ENCODE assay signal across 23 mouse cellular contexts in the genomic region with DNA sequence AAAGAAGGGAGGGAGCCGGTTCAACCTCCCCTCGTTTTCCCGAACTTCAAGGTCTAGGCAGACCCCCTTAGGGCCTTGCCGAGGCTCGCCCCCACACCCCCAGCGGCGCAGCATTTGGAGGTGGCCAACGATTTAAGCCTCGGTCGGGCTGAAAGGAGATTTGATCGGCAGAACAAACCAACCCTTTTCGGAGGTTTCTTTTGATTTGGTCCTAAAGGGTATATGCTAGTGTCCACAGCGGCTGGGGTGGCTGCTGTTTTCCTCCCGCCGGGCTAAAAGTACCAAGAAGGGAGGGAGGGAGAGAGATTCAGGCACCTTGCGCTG. TPM values are rescaled to one million over a fixed set of nuclear protein-coding genes. Genes with fewer than 3 reads are reported as not detected.
DNase-seq lines count a peak whose midpoint lies in the region; ATAC-seq and TF ChIP-seq lines count a peak whose summit lies in the region.
"Had no signal": no experiment of that assay in that cellular context is flagged by ENCODE, and none has a peak within 500 bp of the region (broad histone marks: within the 10 kb centered on the region; RNA-seq: fewer than 3 reads in every experiment).

No protein-coding gene starts in this region.

- H3K27ac ChIP-seq in heart, embryonic 10.5 days: no peak overlapping the region
- no peak overlapping the region for H3K27ac ChIP-seq in heart, adult 2 months
- no peak overlapping the region for H3K27ac ChIP-seq in lung, embryonic 15.5 days
- H3K27ac ChIP-seq in lung, postnatal 0 days (ENCODE audit: low read length): no peak overlapping the region
- no peak overlapping the region for H3K27ac ChIP-seq in intestine, postnatal 0 days (ENCODE audit: low read depth, low read length)
- H3K27ac ChIP-seq in neural tube, embryonic 12.5 days: no peak overlapping the region
- H3K27ac ChIP-seq: forebrain, embryonic 13.5 days; heart, embryonic 15.5 days; hindbrain, embryonic 14.5 days had no signal

- no peak overlapping the region for H3K4me2 ChIP-seq in lung, embryonic 15.5 days
- no peak overlapping the region for H3K4me2 ChIP-seq in lung, postnatal 0 days (replicated peaks; ENCODE audit: low read depth, low read length)
- peak overlapping the region; percentile 22; the same call in 1 of the 2 replicates for H3K4me2 ChIP-seq in intestine, postnatal 0 days (replicated peaks; ENCODE audit: low read depth)
- H3K4me2 ChIP-seq in neural tube, embryonic 12.5 days (replicated peaks): peak overlapping the region; percentile 50
- H3K4me2 ChIP-seq: forebrain, embryonic 13.5 days; heart, embryonic 15.5 days; hindbrain, embryonic 14.5 days had no signal

- intact Hi-C loops in heart, adult 2 months (cut with DNase I): no loop called here

- no peak for DNase-seq in heart, embryonic 10.5 days (ENCODE audit: low spot score)
- DNase-seq in heart, adult 2 months: no peak
- no peak for DNase-seq in lung, postnatal 0 days (ENCODE audit: low spot score)
- DNase-seq in adrenal gland, postnatal 14 days: no peak
- DNase-seq in MN1 (ENCODE audit: low spot score): no peak
- DNase-seq: cerebellum, adult 11-12 months; gastrocnemius, postnatal 36 days; midbrain, embryonic 14.5 days; right cerebral cortex, adult 18-20 months; spleen, adult 18-20 months; thymus, postnatal 25 days had no signal

- no peak for TF ChIP-seq POLR2A in heart, adult 2 months (IDR thresholded peaks at IDR 0.05; ENCODE audit: insufficient read depth, low read depth, low read length)

- no peaks in the 10 kb centered on the region for H3K36me3 ChIP-seq in heart, embryonic 10.5 days
- H3K36me3 ChIP-seq in heart, adult 2 months (ENCODE audit: control insufficient read depth, insufficient read depth, low read length): no peaks in the 10 kb centered on the region
- no peaks in the 10 kb centered on the region for H3K36me3 ChIP-seq in lung, embryonic 15.5 days
- H3K36me3 ChIP-seq in lung, postnatal 0 days (ENCODE audit: insufficient read depth, low read length): no peaks in the 10 kb centered on the region
- H3K36me3 ChIP-seq in intestine, postnatal 0 days (ENCODE audit: control insufficient read depth, insufficient read depth): no peaks in the 10 kb centered on the region
- H3K36me3 ChIP-seq in neural tube, embryonic 12.5 days: no peaks in the 10 kb centered on the region
- H3K36me3 ChIP-seq: heart, embryonic 15.5 days had no signal

- TF ChIP-seq EP300 in heart, adult 2 months (IDR thresholded peaks at IDR 0.05; ENCODE audit: insufficient read depth, low read depth, low read length): no peak
- TF ChIP-seq EP300 in lung, postnatal 0 days (IDR thresholded peaks at IDR 0.05): no peak

- H3K79me2 ChIP-seq in heart, adult 2 months (replicated peaks; ENCODE audit: control insufficient read depth, insufficient read depth, low read length): no peaks in the 10 kb centered on the region

- peak overlapping the region; percentile 24; the same call in 1 of the 2 replicates for H3K4me3 ChIP-seq in heart, embryonic 10.5 days
- no peak overlapping the region for H3K4me3 ChIP-seq in heart, adult 2 months
- 0 out of 2 replicates have a peak overlapping the region, but pooled peaks have one; percentile 4 for H3K4me3 ChIP-seq in lung, embryonic 15.5 days
- no peak overlapping the region for H3K4me3 ChIP-seq in lung, postnatal 0 days (ENCODE audit: low read depth, low read length)
- H3K4me3 ChIP-seq in intestine, postnatal 0 days (ENCODE audit: low read depth, low read length): no peak overlapping the region
- peak overlapping the region; percentile 18 for H3K4me3 ChIP-seq in neural tube, embryonic 12.5 days
- H3K4me3 ChIP-seq: forebrain, embryonic 13.5 days; heart, embryonic 15.5 days had no signal

- TF ChIP-seq CTCF in heart, adult 2 months (IDR thresholded peaks at IDR 0.05): no peak
- TF ChIP-seq CTCF in lung, postnatal 0 days (IDR thresholded peaks at IDR 0.05): no peak
- TF ChIP-seq CTCF in intestine, postnatal 0 days (IDR thresholded peaks at IDR 0.05; ENCODE audit: low read depth): no peak

- no peak overlapping the region for H3K9ac ChIP-seq in heart, adult 2 months (ENCODE audit: low read depth, low read length)
- H3K9ac ChIP-seq in lung, embryonic 15.5 days: no peak overlapping the region
- no peak overlapping the region for H3K9ac ChIP-seq in lung, postnatal 0 days (replicated peaks; ENCODE audit: low read depth)
- H3K9ac ChIP-seq in intestine, postnatal 0 days (ENCODE audit: low read depth, low read length): no peak overlapping the region
- H3K9ac ChIP-seq in neural tube, embryonic 12.5 days: peak overlapping the region; percentile 43
- H3K9ac ChIP-seq: forebrain, embryonic 13.5 days; heart, embryonic 15.5 days; hindbrain, embryonic 14.5 days had no signal

- no peaks in the 10 kb centered on the region for H3K9me3 ChIP-seq in heart, embryonic 10.5 days
- no peaks in the 10 kb centered on the region for H3K9me3 ChIP-seq in lung, embryonic 15.5 days
- no peaks in the 10 kb centered on the region for H3K9me3 ChIP-seq in lung, postnatal 0 days (ENCODE audit: low read length)
- H3K9me3 ChIP-seq in intestine, postnatal 0 days (ENCODE audit: control insufficient read depth): no peaks in the 10 kb centered on the region
- H3K9me3 ChIP-seq in neural tube, embryonic 12.5 days: no peaks in the 10 kb centered on the region
- H3K9me3 ChIP-seq: forebrain, embryonic 13.5 days; heart, embryonic 15.5 days had no signal

- peaks cover 100% of the 10 kb centered on the region for H3K27me3 ChIP-seq in heart, embryonic 10.5 days (ENCODE audit: insufficient read depth, poor library complexity, severe bottlenecking)
- peaks cover 49% of the 10 kb centered on the region for H3K27me3 ChIP-seq in heart, adult 2 months (ENCODE audit: control insufficient read depth, insufficient read depth, low read length)
- H3K27me3 ChIP-seq in lung, embryonic 15.5 days: peaks cover 99% of the 10 kb centered on the region
- H3K27me3 ChIP-seq in lung, postnatal 0 days (replicated peaks; ENCODE audit: insufficient read depth, low read length): peaks cover 92% of the 10 kb centered on the region
- H3K27me3 ChIP-seq in intestine, postnatal 0 days (replicated peaks; ENCODE audit: control insufficient read depth, insufficient read depth, low read length): peaks cover 98% of the 10 kb centered on the region
- peaks cover 92% of the 10 kb centered on the region for H3K27me3 ChIP-seq in neural tube, embryonic 12.5 days (replicated peaks)

- WGBS in heart, embryonic 10.5 days: under 1% methylated on average over 16 of the region's 16 CpGs
- WGBS in heart, adult 2 months: 4% methylated on average over 16 of the region's 16 CpGs
- 1% methylated on average over 16 of the region's 16 CpGs for WGBS in lung, embryonic 15.5 days
- WGBS in lung, postnatal 0 days: 2% methylated on average over 16 of the region's 16 CpGs
- under 1% methylated on average over 16 of the region's 16 CpGs for whole genome bisulfite sequencing in intestine, postnatal 0 days
- under 1% methylated on average over 16 of the region's 16 CpGs for WGBS in neural tube, embryonic 12.5 days

- peaks cover 26% of the 10 kb centered on the region for H3K4me1 ChIP-seq in heart, embryonic 10.5 days
- no peaks in the 10 kb centered on the region for H3K4me1 ChIP-seq in heart, adult 2 months (ENCODE audit: control insufficient read depth, insufficient read depth, low read length)
- H3K4me1 ChIP-seq in lung, embryonic 15.5 days: peaks cover 18% of the 10 kb centered on the region
- no peaks in the 10 kb centered on the region for H3K4me1 ChIP-seq in lung, postnatal 0 days (ENCODE audit: insufficient read depth, low read depth, low read length)
- H3K4me1 ChIP-seq in intestine, postnatal 0 days (replicated peaks; ENCODE audit: control insufficient read depth, insufficient read depth, low read length): no peaks in the 10 kb centered on the region
- H3K4me1 ChIP-seq in neural tube, embryonic 12.5 days: no peaks in the 10 kb centered on the region; the same call in 1 of the 2 replicates

- no peak for ATAC-seq in lung, embryonic 15.5 days (ENCODE audit: borderline replicate concordance, extremely low read depth, low FRiP score, low TSS enrichment)
- ATAC-seq in lung, postnatal 0 days: no peak
- no peak for ATAC-seq in intestine, postnatal 0 days
- ATAC-seq in neural tube, embryonic 12.5 days (ENCODE audit: low FRiP score, low read depth): no peak
- ATAC-seq: forebrain, embryonic 13.5 days had no signal

RNA-seq across cellular contexts. Expression of a gene that starts 3.8 kb away (rescaled TPM):
- polyA plus RNA-seq in heart, embryonic 10.5 days (2016; fragmentation: Nextera tagmentation; extraction: Ambion mirVana): 0.06 and 1.7 TPM in 2 replicates
- total RNA-seq in heart, adult 2 months (2021): not detected
- polyA plus RNA-seq in heart, adult 2 months (2012; rRNA removed): not detected in 2 replicates
- polyA plus RNA-seq in lung, embryonic 15.5 days (2015; fragmentation: Nextera tagmentation; extraction: Ambion mirVana): not detected in 2 replicates
- polyA plus RNA-seq in lung, postnatal 0 days (2015; fragmentation: Nextera tagmentation; extraction: Ambion mirVana): not detected in 2 replicates
- 1.1 TPM in 1 of 2 replicates, not detected in the other for polyA plus RNA-seq in intestine, postnatal 0 days (2015; fragmentation: Nextera tagmentation; extraction: Ambion mirVana)
- polyA plus RNA-seq in neural tube, embryonic 12.5 days (2016; fragmentation: Nextera tagmentation; extraction: Ambion mirVana): 10.8 and 13.4 TPM in 2 replicates
- not detected in 2 replicates for total RNA-seq in adrenal gland, postnatal 14 days (2021)
- total RNA-seq: common myeloid progenitor, adult 5-6 weeks; layer of hippocampus, postnatal 25 days; liver, adult 2 months; MEL had no signal
- polyA plus RNA-seq: embryonic facial prominence, embryonic 14.5 days; heart, embryonic 15.5 days; hindbrain, embryonic 14.5 days; liver, adult 2 months; midbrain, embryonic 14.5 days; stomach, embryonic 16.5 days had no signal

RNA-seq across cellular contexts. Expression of a gene that starts 8.7 kb away (rescaled TPM):
- 0.30 and 3.6 TPM in 2 replicates for polyA plus RNA-seq in heart, embryonic 10.5 days (2016; fragmentation: Nextera tagmentation; extraction: Ambion mirVana)
- total RNA-seq in heart, adult 2 months (2021): not detected
- polyA plus RNA-seq in heart, adult 2 months (2012; rRNA removed): not detected in 2 replicates
- 0.17 TPM in 1 of 2 replicates, not detected in the other for polyA plus RNA-seq in lung, embryonic 15.5 days (2015; fragmentation: Nextera tagmentation; extraction: Ambion mirVana)
- polyA plus RNA-seq in lung, postnatal 0 days (2015; fragmentation: Nextera tagmentation; extraction: Ambion mirVana): not detected in 2 replicates
- polyA plus RNA-seq in intestine, postnatal 0 days (2015; fragmentation: Nextera tagmentation; extraction: Ambion mirVana): 0.17 and 7.8 TPM in 2 replicates
- 108 and 119 TPM in 2 replicates for polyA plus RNA-seq in neural tube, embryonic 12.5 days (2016; fragmentation: Nextera tagmentation; extraction: Ambion mirVana)
- 0.15 and 0.68 TPM in 2 replicates for total RNA-seq in adrenal gland, postnatal 14 days (2021)
- total RNA-seq: layer of hippocampus, postnatal 25 days; liver, adult 2 months; MEL had no signal
- polyA plus RNA-seq: embryonic facial prominence, embryonic 14.5 days; liver, adult 2 months; midbrain, embryonic 14.5 days had no signal

RNA-seq across cellular contexts. Expression of a gene that starts 11.3 kb away (rescaled TPM):
- polyA plus RNA-seq in heart, embryonic 10.5 days (2016; fragmentation: Nextera tagmentation; extraction: Ambion mirVana): not detected in 2 replicates
- total RNA-seq in heart, adult 2 months (2021): not detected
- not detected in 2 replicates for polyA plus RNA-seq in heart, adult 2 months (2012; rRNA removed)
- polyA plus RNA-seq in lung, embryonic 15.5 days (2015; fragmentation: Nextera tagmentation; extraction: Ambion mirVana): not detected in 2 replicates
- 0.12 TPM in 1 of 2 replicates, not detected in the other for polyA plus RNA-seq in lung, postnatal 0 days (2015; fragmentation: Nextera tagmentation; extraction: Ambion mirVana)
- not detected in 2 replicates for polyA plus RNA-seq in intestine, postnatal 0 days (2015; fragmentation: Nextera tagmentation; extraction: Ambion mirVana)
- 0.10 and 1.3 TPM in 2 replicates for polyA plus RNA-seq in neural tube, embryonic 12.5 days (2016; fragmentation: Nextera tagmentation; extraction: Ambion mirVana)
- not detected in 2 replicates for total RNA-seq in adrenal gland, postnatal 14 days (2021)
- total RNA-seq: common myeloid progenitor, adult 5-6 weeks; layer of hippocampus, postnatal 25 days; liver, adult 2 months; MEL had no signal
- polyA plus RNA-seq: embryonic facial prominence, embryonic 14.5 days; forebrain, embryonic 13.5 days; heart, embryonic 15.5 days; hindbrain, embryonic 14.5 days; liver, adult 2 months; midbrain, embryonic 14.5 days; stomach, embryonic 16.5 days had no signal

RNA-seq across cellular contexts. Expression of a gene that starts 18.5 kb away (rescaled TPM):
- 0.37 and 5.6 TPM in 2 replicates for polyA plus RNA-seq in heart, embryonic 10.5 days (2016; fragmentation: Nextera tagmentation; extraction: Ambion mirVana)
- not detected for total RNA-seq in heart, adult 2 months (2021)
- 0.04 and 0.06 TPM in 2 replicates for polyA plus RNA-seq in heart, adult 2 months (2012; rRNA removed)
- 0.16 and 0.29 TPM in 2 replicates for polyA plus RNA-seq in lung, embryonic 15.5 days (2015; fragmentation: Nextera tagmentation; extraction: Ambion mirVana)
- 0.06 and 0.07 TPM in 2 replicates for polyA plus RNA-seq in lung, postnatal 0 days (2015; fragmentation: Nextera tagmentation; extraction: Ambion mirVana)
- polyA plus RNA-seq in intestine, postnatal 0 days (2015; fragmentation: Nextera tagmentation; extraction: Ambion mirVana): 1.1 and 3.0 TPM in 2 replicates
- polyA plus RNA-seq in neural tube, embryonic 12.5 days (2016; fragmentation: Nextera tagmentation; extraction: Ambion mirVana): 124 and 131 TPM in 2 replicates
- 1.8 and 3.5 TPM in 2 replicates for total RNA-seq in adrenal gland, postnatal 14 days (2021)
- total RNA-seq: layer of hippocampus, postnatal 25 days; liver, adult 2 months; MEL had no signal
- polyA plus RNA-seq: forebrain, embryonic 13.5 days; midbrain, embryonic 14.5 days had no signal

RNA-seq across cellular contexts. Expression of a gene that starts 27.7 kb away (rescaled TPM):
- polyA plus RNA-seq in heart, embryonic 10.5 days (2016; fragmentation: Nextera tagmentation; extraction: Ambion mirVana): 0.11 and 2.5 TPM in 2 replicates
- under 1 TPM; 0.25 to 0.50 TPM for total RNA-seq in heart, adult 2 months (2021)
- 0.26 and 0.31 TPM in 2 replicates for polyA plus RNA-seq in heart, adult 2 months (2012; rRNA removed)
- polyA plus RNA-seq in lung, embryonic 15.5 days (2015; fragmentation: Nextera tagmentation; extraction: Ambion mirVana): 4.9 and 5.5 TPM in 2 replicates
- polyA plus RNA-seq in lung, postnatal 0 days (2015; fragmentation: Nextera tagmentation; extraction: Ambion mirVana): 7.5 and 8.7 TPM in 2 replicates
- polyA plus RNA-seq in intestine, postnatal 0 days (2015; fragmentation: Nextera tagmentation; extraction: Ambion mirVana): 5.6 and 6.2 TPM in 2 replicates
- 81.2 and 102 TPM in 2 replicates for polyA plus RNA-seq in neural tube, embryonic 12.5 days (2016; fragmentation: Nextera tagmentation; extraction: Ambion mirVana)
- 20.9 and 22.2 TPM in 2 replicates for total RNA-seq in adrenal gland, postnatal 14 days (2021)
- total RNA-seq: layer of hippocampus, postnatal 25 days; liver, adult 2 months; MEL had no signal
- polyA plus RNA-seq: forebrain, embryonic 13.5 days; midbrain, embryonic 14.5 days had no signal

Comparison
In these comparisons a context has a peak if more than half of its experiments do, and no peak if none do; other contexts are left out.
1. H3K4me3 ChIP-seq: peak in heart, embryonic 10.5 days (single experiment), lung, embryonic 15.5 days (single experiment) and neural tube, embryonic 12.5 days (single experiment); none in heart, adult 2 months (single experiment), lung, postnatal 0 days (single experiment) and intestine, postnatal 0 days (single experiment).
2. H3K4me2 ChIP-seq: peak in intestine, postnatal 0 days (single experiment) and neural tube, embryonic 12.5 days (single experiment); none in lung, embryonic 15.5 days (single experiment) and lung, postnatal 0 days (single experiment).
3. RNA of a gene that starts 8.7 kb away (polyA plus RNA-seq): 108 to 119 TPM in neural tube, embryonic 12.5 days; 0.17 to 7.8 TPM in intestine, postnatal 0 days, 0.30 to 3.6 TPM in heart, embryonic 10.5 days, 0.17 TPM in lung, embryonic 15.5 days, not detected in heart, adult 2 months and not detected in lung, postnatal 0 days; every median in the first group is over 10 times any median in the second.